Mouse (Mus musculus) midbrain, embryonic 15.5 days (tissue): Measurements from ENCODE around the gene Psmb9. TPM values are rescaled to one million over a fixed set of nuclear protein-coding genes. Genes with fewer than 3 reads are reported as not detected.
A peak's percentile ranks its signal among the peaks of the same experiment; 100 is the strongest.

Experiments used
- ATAC-seq: fragments of 200-750 bp; cut with Nextera tagmentation; replicated peaks from 2 replicates; pipeline ENCODE4 v1.8.0; 2017; ENCODE audit warnings: moderate TSS enrichment
- H3K27ac ChIP-seq: fragments of 300-500 bp; sonication (generic); 2 replicates; pipeline ENCODE4 v1.5.1; 2015; ENCODE audit warnings: mild to moderate bottlenecking, inconsistent platforms
- H3K27me3 ChIP-seq: fragments of 300-500 bp; sonication (generic); replicated peaks from 2 replicates; pipeline ENCODE4 v1.6.1; 2015; ENCODE audit warnings: inconsistent platforms
- H3K36me3 ChIP-seq: fragments of 300-500 bp; sonication (generic); replicated peaks from 2 replicates; pipeline ENCODE4 v1.6.1; 2015; ENCODE audit warnings: inconsistent platforms
- H3K4me1 ChIP-seq: fragments of 300-500 bp; sonication (generic); 2 replicates; pipeline ENCODE4 v1.6.1; 2015; ENCODE audit warnings: inconsistent platforms
- H3K4me2 ChIP-seq: fragments of 300-500 bp; sonication (generic); 2 replicates; pipeline ENCODE4 v1.6.1; 2015; ENCODE audit warnings: inconsistent platforms, mild to moderate bottlenecking, moderate library complexity
- H3K4me3 ChIP-seq: fragments of 300-500 bp; sonication (generic); 2 replicates; pipeline ENCODE4 v1.5.1; 2015; ENCODE audit warnings: mild to moderate bottlenecking, inconsistent platforms
- H3K9ac ChIP-seq: fragments of 300-500 bp; sonication (generic); 2 replicates; pipeline ENCODE4 v1.6.1; 2015; ENCODE audit warnings: mild to moderate bottlenecking, inconsistent platforms
- H3K9me3 ChIP-seq: fragments of 300-500 bp; sonication (generic); 2 replicates; pipeline ENCODE4 v1.6.1; 2016; ENCODE audit warnings: inconsistent platforms
- WGBS: fragments of 180-500 bp; shearing (Covaris S2); methylation state at CpG from one replicate; pipeline ENCODE4 v1.1.7; 2015; ENCODE audit warnings: mixed read lengths; 5-methylcytosine and 5-hydroxymethylcytosine counted together
- polyA plus RNA-seq: library from polyadenylated mRNA; unstranded; fragments of >200 nt; fragmentation: Nextera tagmentation; extraction: Ambion mirVana; gene quantifications from 2 replicates; pipeline ENCODE4 v1.2.1, GENCODE M21; 2015

The Psmb9 gene
- polyA plus RNA-seq, 1 experiment from 2014 or later = 1.5 TPM

DNA sequence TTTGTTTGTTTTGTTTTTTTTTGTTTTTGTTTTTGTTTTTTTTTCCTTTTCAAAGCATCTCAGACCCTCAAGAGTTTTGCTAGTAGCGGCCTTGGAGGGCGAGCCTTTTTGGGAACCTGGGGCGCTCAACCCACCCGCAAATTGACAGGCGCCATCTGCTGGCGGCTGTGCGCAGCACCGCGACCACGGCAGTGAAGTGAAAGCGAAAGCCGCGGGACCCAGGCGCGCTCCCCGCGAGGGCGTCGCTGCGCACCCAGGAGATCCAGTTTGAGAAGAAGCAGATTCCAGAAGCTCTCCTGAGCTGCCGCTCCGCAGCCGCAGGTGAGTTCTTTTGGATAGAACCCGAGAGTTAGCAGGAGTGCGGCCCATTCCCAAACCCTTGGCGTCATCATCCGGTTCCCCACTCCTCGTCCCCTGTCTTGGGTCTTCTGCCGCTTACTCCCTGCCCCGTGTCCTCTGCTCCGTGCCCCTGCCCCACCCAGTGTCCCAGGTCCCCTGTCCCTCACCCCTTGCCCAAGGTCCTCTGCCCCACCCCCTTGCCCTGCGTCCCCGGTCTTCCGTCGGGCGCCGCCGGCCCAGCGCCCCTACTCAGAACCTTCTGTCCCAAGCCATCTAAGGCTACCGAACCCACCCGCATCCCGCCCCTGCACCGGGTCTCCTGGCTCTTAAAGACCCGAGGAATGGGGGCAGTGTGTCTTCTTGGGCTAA, 16.9 kb upstream of the Psmb9 start:
- Histone ChIP-seq H3K4me3 (peak overlapping the region; percentile 60), H3K9me3 (no peaks in the 10 kb centered on the region), H3K4me1 (peaks cover 12% of the 10 kb centered on the region), H3K27me3 (peaks cover 36% of the 10 kb centered on the region), H3K36me3 (no peaks in the 10 kb centered on the region), H3K4me2 (peak overlapping the region; percentile 92), H3K9ac (peak overlapping the region; percentile 62), H3K27ac (no peak overlapping the region)
- 1% methylated on average over 44 of the region's 44 CpGs for WGBS
- ATAC-seq = 0 out of 2 replicates have a peak, but pooled peaks have one; percentile 27

- peaks cover 46% of the 10 kb centered on the region for H3K27me3 ChIP-seq
- peak within 1 kb of the TSS; percentile 92 for H3K4me2 ChIP-seq
- H3K36me3 ChIP-seq = no peaks in the 10 kb centered on the region
- peak within 1 kb of the TSS; percentile 60 for H3K4me3 ChIP-seq
- H3K27ac ChIP-seq = no peak within 1 kb of the TSS
- peak within 1 kb of the TSS; percentile 62 for H3K9ac ChIP-seq
- peaks cover 12% of the 10 kb centered on the region for H3K4me1 ChIP-seq
- WGBS = 56% methylated on average over 5 of the region's 5 CpGs
- no peak for ATAC-seq
- no peaks in the 10 kb centered on the region for H3K9me3 ChIP-seq
Observed at GRCm38 (mm10) chr17:34203444-34203843, 15.9 kb upstream of the Psmb9 start, which contains the start of gene Tap2. TSS of gene Tap2 (plus strand) at chr17:34203527.

DNA sequence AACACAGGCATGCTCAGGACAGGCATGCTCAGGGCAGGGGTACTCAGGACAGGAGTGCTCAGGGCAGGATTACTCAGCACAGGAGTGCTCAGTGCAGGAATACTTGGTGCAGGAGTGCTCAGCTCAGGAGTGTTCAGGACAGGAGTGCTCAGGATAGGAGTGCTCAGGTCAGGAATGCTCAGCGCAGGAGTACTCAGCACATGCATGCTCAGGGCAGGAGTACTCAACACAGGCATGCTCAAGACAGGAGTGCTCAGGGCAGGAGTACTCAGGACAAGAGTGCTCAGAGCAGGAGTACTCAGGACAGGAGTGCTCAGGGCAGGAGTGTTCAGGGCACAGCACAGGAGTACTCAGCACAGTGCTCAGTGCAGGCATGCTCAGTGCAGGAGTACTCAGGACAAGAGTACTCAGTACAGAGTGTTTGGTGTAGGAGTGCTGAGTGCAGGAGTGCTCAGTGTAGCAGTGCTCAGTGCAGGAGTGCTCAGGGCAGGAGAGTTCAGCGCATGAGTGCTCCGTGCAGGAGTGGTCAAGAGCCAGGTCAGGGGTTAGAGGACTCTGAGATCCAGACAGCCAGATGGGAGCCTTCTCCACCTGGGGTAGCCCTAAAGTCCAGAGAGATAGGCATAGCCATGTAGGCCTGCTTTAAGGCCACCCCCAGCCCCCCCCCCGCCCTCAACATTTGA, 15.3 kb upstream of the Psmb9 start:
- Histone ChIP-seq H3K36me3 (no peaks in the 10 kb centered on the region), H3K27me3 (peaks cover 51% of the 10 kb centered on the region), H3K9ac (no peak overlapping the region), H3K4me1 (peaks cover 16% of the 10 kb centered on the region), H3K4me3 (no peak overlapping the region), H3K4me2 (no peak overlapping the region), H3K27ac (no peak overlapping the region), H3K9me3 (no peaks in the 10 kb centered on the region)
- peak; percentile 26; the same call in 1 of the 2 replicates for ATAC-seq
- WGBS = 80% methylated on average over 4 of the region's 4 CpGs

GRCm38 (mm10) chr17:34201506-34202055, 14.0 kb upstream of the Psmb9 start:
- no peak overlapping the region for H3K9ac ChIP-seq
- no peak overlapping the region for H3K4me2 ChIP-seq
- no peaks in the 10 kb centered on the region for H3K36me3 ChIP-seq
- H3K9me3 ChIP-seq = no peaks in the 10 kb centered on the region
- H3K4me1 ChIP-seq = peaks cover 25% of the 10 kb centered on the region
- WGBS = 76% methylated on average over 7 of the region's 7 CpGs
- no peak overlapping the region for H3K4me3 ChIP-seq
- no peak for ATAC-seq
- H3K27ac ChIP-seq = no peak overlapping the region
- H3K27me3 ChIP-seq = peaks cover 62% of the 10 kb centered on the region

DNA sequence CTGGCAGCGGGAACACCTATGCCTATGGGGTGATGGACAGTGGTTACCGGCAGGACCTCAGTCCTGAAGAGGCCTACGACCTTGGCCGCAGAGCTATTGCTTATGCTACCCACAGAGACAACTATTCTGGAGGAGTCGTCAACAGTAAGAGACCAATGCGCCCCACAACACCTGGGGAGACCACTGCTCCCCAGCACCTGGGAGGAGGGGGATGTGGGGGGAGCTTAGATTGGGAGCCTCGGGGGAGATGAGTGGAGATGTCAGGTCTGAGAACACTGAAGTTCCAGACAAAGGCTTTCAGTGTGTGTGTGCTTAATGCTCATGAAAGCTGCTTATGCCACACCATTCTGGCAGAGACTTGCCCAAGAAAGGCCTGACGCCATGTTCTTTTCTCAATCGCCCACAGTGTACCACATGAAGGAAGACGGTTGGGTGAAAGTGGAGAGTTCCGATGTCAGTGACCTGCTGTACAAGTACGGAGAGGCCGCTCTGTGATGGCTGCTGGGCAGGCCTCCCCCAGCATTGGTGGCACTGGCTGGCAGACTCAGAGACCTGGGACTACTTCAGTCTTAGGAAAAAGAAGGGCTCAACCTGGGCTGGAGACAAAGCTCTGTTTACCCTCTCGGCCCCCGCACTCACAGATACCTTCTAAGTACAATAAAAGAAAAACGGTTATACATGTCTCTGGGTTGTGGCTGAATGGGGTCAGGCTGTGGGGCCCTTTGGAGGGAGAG, 13.4 kb upstream of the Psmb9 start:
- no peak for ATAC-seq
- peaks cover 62% of the 10 kb centered on the region for H3K27me3 ChIP-seq

DNA sequence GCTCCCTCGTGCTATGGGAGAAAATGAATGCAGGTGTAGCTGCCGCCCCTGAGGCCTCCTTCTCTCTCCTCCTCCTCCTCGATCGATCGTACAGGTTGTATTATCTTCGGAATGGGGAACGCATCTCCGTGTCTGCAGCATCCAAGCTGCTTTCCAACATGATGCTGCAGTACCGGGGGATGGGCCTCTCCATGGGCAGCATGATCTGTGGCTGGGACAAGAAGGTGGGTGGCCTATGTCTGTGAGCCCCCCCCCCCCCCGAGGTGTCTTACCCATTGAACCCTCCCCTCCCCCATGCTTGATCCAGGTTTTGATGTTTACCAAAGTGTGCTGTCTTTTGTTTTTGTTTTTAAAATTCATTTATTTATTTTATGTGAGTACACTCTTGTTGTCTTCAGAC, 12.5 kb upstream of the Psmb9 start:
- no peaks in the 10 kb centered on the region for H3K9me3 ChIP-seq
- 84% methylated on average over 10 of the region's 10 CpGs for WGBS
- H3K4me1 ChIP-seq = peaks cover 27% of the 10 kb centered on the region
- ATAC-seq = no peak
- H3K4me3 ChIP-seq = no peak overlapping the region
- H3K4me2 ChIP-seq = no peak overlapping the region
- no peak overlapping the region for H3K27ac ChIP-seq
- no peaks in the 10 kb centered on the region for H3K36me3 ChIP-seq
- H3K27me3 ChIP-seq = peaks cover 60% of the 10 kb centered on the region
- H3K9ac ChIP-seq = no peak overlapping the region

More for the DNA sequence above, 13.4 kb upstream of the Psmb9 start:
- 89% methylated on average over 16 of the region's 16 CpGs for WGBS
- Histone ChIP-seq H3K4me3 (no peak overlapping the region), H3K9me3 (no peaks in the 10 kb centered on the region), H3K9ac (no peak overlapping the region), H3K4me2 (no peak overlapping the region), H3K4me1 (peaks cover 27% of the 10 kb centered on the region), H3K36me3 (no peaks in the 10 kb centered on the region), H3K27ac (no peak overlapping the region)

DNA sequence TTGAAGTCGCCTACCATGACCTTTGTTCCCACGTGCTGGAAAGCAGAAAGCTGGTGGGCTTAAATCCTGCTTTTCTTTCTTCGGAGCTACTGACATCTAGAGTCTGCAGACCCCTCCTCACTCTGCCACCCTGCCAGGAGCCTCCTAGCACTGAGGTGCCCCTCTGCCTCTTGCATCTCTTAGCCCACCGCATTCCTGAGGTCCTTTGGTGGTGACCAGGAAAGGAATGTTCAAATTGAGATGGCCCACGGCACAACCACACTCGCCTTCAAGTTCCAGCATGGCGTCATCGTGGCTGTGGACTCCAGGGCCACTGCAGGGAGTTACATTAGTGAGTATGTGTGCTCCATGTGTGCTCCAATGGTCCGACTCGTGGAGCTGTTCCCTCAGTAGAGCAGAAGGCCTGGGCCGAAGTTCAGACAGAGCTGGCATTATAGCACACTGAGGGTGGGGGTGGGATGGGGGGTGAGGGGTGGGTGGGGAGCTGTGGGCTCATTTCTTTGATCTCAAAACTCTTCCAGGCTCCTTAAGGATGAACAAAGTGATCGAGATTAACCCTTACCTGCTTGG, 11.6 kb upstream of the Psmb9 start:
- no peaks in the 10 kb centered on the region for H3K36me3 ChIP-seq
- H3K9ac ChIP-seq = no peak overlapping the region
- WGBS = 69% methylated on average over 12 of the region's 12 CpGs
- no peak overlapping the region for H3K27ac ChIP-seq
- no peak overlapping the region for H3K4me2 ChIP-seq
- no peaks in the 10 kb centered on the region for H3K9me3 ChIP-seq
- H3K4me3 ChIP-seq = no peak overlapping the region
- ATAC-seq = no peak
- H3K4me1 ChIP-seq = peaks cover 18% of the 10 kb centered on the region
- H3K27me3 ChIP-seq = peaks cover 60% of the 10 kb centered on the region

- no peak overlapping the region for H3K27ac ChIP-seq
- H3K9ac ChIP-seq = no peak overlapping the region
Observed at GRCm38 (mm10) chr17:34198521-34198912, 11.0 kb upstream of the Psmb9 start.

GRCm38 (mm10) chr17:34197904-34198520, 10.4 kb upstream of the Psmb9 start:
- H3K4me2 ChIP-seq = peak overlapping the region; percentile 73
- H3K27ac ChIP-seq = no peak overlapping the region
- H3K9ac ChIP-seq = peak overlapping the region; percentile 26; the same call in 1 of the 2 replicates
- peak; percentile 22; the same call in 1 of the 2 replicates for ATAC-seq
- H3K4me3 ChIP-seq = peak overlapping the region; percentile 42
- peaks cover 15% of the 10 kb centered on the region for H3K4me1 ChIP-seq
- WGBS = 2% methylated on average over 32 of the region's 32 CpGs
- H3K9me3 ChIP-seq = no peaks in the 10 kb centered on the region
- no peaks in the 10 kb centered on the region for H3K36me3 ChIP-seq
- H3K27me3 ChIP-seq = peaks cover 60% of the 10 kb centered on the region

More at GRCm38 (mm10) chr17:34198521-34198912, 11.0 kb upstream of the Psmb9 start:
- Histone ChIP-seq H3K36me3 (no peaks in the 10 kb centered on the region), H3K27me3 (peaks cover 60% of the 10 kb centered on the region), H3K4me2 (peak overlapping the region; percentile 73), H3K9me3 (no peaks in the 10 kb centered on the region), H3K4me3 (peak overlapping the region; percentile 42), H3K4me1 (peaks cover 15% of the 10 kb centered on the region)
- WGBS = 6% methylated on average over 11 of the region's 11 CpGs
- no peak for ATAC-seq

DNA sequence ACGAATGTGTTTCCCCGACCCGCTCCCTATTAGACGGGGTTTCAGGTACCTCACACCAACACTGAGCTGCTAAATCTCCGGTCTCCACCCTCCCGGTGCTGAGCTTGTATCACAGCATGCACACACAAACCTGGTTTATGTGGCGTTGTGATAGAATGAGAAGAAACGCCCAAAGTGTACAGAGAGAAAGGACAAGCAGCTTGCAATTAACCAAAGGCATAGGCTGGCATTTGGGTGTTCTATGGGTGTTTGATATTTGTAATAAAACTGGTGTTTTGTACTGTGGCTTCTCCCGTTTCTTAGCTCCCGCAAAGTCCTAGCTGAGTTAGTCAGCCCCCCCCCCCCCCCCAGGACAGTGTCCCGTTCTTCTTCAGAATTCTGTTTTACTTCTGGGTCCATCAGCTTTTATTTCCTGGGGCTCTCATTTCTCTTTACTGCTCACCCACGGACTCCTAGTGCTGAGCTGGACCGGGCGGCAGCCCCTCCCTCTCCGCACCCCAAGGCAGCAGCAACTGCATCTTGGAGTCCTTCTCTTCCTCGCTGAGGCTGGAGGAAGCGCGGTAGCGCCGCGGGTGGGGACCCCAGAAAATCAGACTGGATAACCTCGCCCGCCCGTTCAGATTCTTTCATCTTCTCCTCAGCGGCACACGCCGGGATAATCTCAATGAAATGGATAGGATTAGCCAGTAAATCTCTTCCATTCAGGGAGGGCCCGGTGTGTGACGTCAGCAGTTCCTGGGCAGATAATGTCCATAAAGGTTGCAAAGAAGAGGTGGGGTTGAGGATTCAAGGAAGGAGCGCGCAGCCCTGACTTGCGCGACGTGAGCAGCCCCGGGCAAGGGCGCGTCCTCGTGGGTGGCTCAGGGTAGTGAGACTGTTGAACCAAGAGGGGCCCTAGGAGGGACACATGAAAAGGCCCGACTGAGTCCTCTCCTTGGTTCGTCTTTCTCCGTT, 9.7 kb upstream of the Psmb9 start, which contains the start of gene Psmb8:
Psmb8 (plus strand) TSS at position 781 of the 954 bp plus-strand sequence.
- H3K9me3 ChIP-seq = no peaks in the 10 kb centered on the region
- peak; percentile 88 for ATAC-seq

More for the DNA sequence above, 9.7 kb upstream of the Psmb9 start, which contains the start of gene Psmb8:
- H3K4me1 ChIP-seq = peaks cover 15% of the 10 kb centered on the region
- H3K4me3 ChIP-seq = peak within 1 kb of the TSS; percentile 42
- WGBS = 4% methylated on average over 41 of the region's 41 CpGs
- no peak within 1 kb of the TSS for H3K27ac ChIP-seq
- no peaks in the 10 kb centered on the region for H3K36me3 ChIP-seq
- H3K4me2 ChIP-seq = peak within 1 kb of the TSS; percentile 73
- peak within 1 kb of the TSS; percentile 26; the same call in 1 of the 2 replicates for H3K9ac ChIP-seq
- H3K27me3 ChIP-seq = peaks cover 68% of the 10 kb centered on the region
